Mouse (Mus musculus): ENCODE results near the gene Fabp3. TPM values are rescaled to one million over a fixed set of nuclear protein-coding genes. Genes with fewer than 3 reads are reported as not detected.

The Fabp3 gene
- polyA plus RNA-seq, 1 experiment from 2014 or later = 37.2 TPM

- Histone ChIP-seq H3K4me2 (no peak overlapping the region), H3K27me3 (no peaks in the 10 kb centered on the region), H3K36me3 (peaks cover 42% of the 10 kb centered on the region), H3K4me3 (no peak overlapping the region), H3K9ac (no peak overlapping the region), H3K27ac (no peak overlapping the region), H3K9me3 (no peaks in the 10 kb centered on the region), H3K4me1 (no peaks in the 10 kb centered on the region)
- no peak for ATAC-seq (ENCODE audit: insufficient number of reproducible peaks, low FRiP score, low TSS enrichment, low read depth)
- 23% methylated on average over 4 of the region's 4 CpGs for WGBS
Measured at GRCm38 (mm10) chr4:130341691-130342090, 33.3 kb downstream of the Fabp3 start.

- no peaks in the 10 kb centered on the region for H3K9me3 ChIP-seq
- H3K9ac ChIP-seq = no peak overlapping the region
- H3K36me3 ChIP-seq = peaks cover 80% of the 10 kb centered on the region
- no peaks in the 10 kb centered on the region for H3K4me1 ChIP-seq
- H3K27me3 ChIP-seq = no peaks in the 10 kb centered on the region
- no peak overlapping the region for H3K4me3 ChIP-seq
- no peak overlapping the region for H3K4me2 ChIP-seq
- ATAC-seq (ENCODE audit: insufficient number of reproducible peaks, low FRiP score, low TSS enrichment, low read depth) = no peak
- H3K27ac ChIP-seq = no peak overlapping the region
- 93% methylated on average over 6 of the region's 6 CpGs for WGBS
Measured at GRCm38 (mm10) chr4:130349666-130350065, 41.3 kb downstream of the Fabp3 start.

- Histone ChIP-seq H3K9me3 (no peaks in the 10 kb centered on the region), H3K27ac (no peak overlapping the region), H3K4me3 (no peak overlapping the region), H3K4me2 (no peak overlapping the region), H3K27me3 (no peaks in the 10 kb centered on the region), H3K9ac (no peak overlapping the region), H3K36me3 (peaks cover 76% of the 10 kb centered on the region), H3K4me1 (no peaks in the 10 kb centered on the region)
- 84% methylated on average over 16 of the region's 16 CpGs for WGBS
- ATAC-seq (ENCODE audit: insufficient number of reproducible peaks, low FRiP score, low TSS enrichment, low read depth) = no peak
Measured at GRCm38 (mm10) chr4:130350690-130351422, 42.5 kb downstream of the Fabp3 start.

DNA sequence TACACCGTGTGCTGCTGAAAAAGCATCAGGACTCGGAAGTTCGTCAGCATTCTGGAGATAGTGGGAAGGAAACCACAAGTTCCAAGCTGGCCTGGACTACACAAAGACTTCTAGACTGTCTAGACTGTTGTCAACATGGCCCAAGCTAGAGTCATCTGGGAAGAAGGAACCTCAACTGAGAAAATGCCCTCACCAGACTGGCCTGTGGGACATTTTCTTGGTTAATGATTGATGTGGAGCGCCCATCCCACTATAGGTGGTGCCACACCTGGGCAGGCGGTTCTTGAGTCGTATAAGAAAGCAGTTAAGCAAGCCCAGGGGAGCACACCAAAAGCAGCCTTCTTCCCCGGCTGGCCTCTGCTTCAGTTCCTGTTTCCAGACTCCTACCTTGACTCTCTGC lies 44.2 kb downstream of the Fabp3 start:
- 84% methylated on average over 7 of the region's 7 CpGs for WGBS
- peaks cover 76% of the 10 kb centered on the region for H3K36me3 ChIP-seq

GRCm38 (mm10) chr4:130357946-130358345 lies 49.6 kb downstream of the Fabp3 start:
- Histone ChIP-seq H3K4me2 (no peak overlapping the region), H3K4me1 (peaks cover 22% of the 10 kb centered on the region), H3K27me3 (no peaks in the 10 kb centered on the region), H3K9me3 (no peaks in the 10 kb centered on the region), H3K9ac (no peak overlapping the region), H3K27ac (no peak overlapping the region), H3K36me3 (peaks cover 37% of the 10 kb centered on the region), H3K4me3 (no peak overlapping the region)
- ATAC-seq (ENCODE audit: insufficient number of reproducible peaks, low FRiP score, low TSS enrichment, low read depth) = no peak

More for the DNA sequence above, 44.2 kb downstream of the Fabp3 start:
- H3K27ac ChIP-seq = no peak overlapping the region
- H3K27me3 ChIP-seq = no peaks in the 10 kb centered on the region
- H3K9me3 ChIP-seq = no peaks in the 10 kb centered on the region
- no peak overlapping the region for H3K4me3 ChIP-seq
- no peak overlapping the region for H3K4me2 ChIP-seq
- no peaks in the 10 kb centered on the region for H3K4me1 ChIP-seq
- no peak overlapping the region for H3K9ac ChIP-seq
- no peak for ATAC-seq (ENCODE audit: insufficient number of reproducible peaks, low FRiP score, low TSS enrichment, low read depth)

- WGBS = under 1% methylated on average over 49 of the region's 49 CpGs
- Histone ChIP-seq H3K4me3 (peak within 1 kb of the TSS; percentile 98), H3K9me3 (no peaks in the 10 kb centered on the region), H3K4me1 (peaks cover 22% of the 10 kb centered on the region), H3K36me3 (peaks cover 37% of the 10 kb centered on the region), H3K27ac (peak within 1 kb of the TSS; percentile 87), H3K27me3 (no peaks in the 10 kb centered on the region), H3K4me2 (peak within 1 kb of the TSS; percentile 78), H3K9ac (peak within 1 kb of the TSS; percentile 95)
- peak; percentile 99 for ATAC-seq (ENCODE audit: insufficient number of reproducible peaks, low FRiP score, low TSS enrichment, low read depth)
Measured at GRCm38 (mm10) chr4:130359486-130360237, 51.3 kb downstream of the Fabp3 start, which contains the start of the genes Zcchc17 and Snrnp40. TSS of gene Zcchc17 (minus strand) at chr4:130359943. TSS of gene Snrnp40 (plus strand) at chr4:130360132.

- peaks cover 22% of the 10 kb centered on the region for H3K4me1 ChIP-seq
- peaks cover 39% of the 10 kb centered on the region for H3K36me3 ChIP-seq
- ATAC-seq (ENCODE audit: insufficient number of reproducible peaks, low FRiP score, low TSS enrichment, low read depth) = peak; percentile 11; the same call in 1 of the 2 replicates
- WGBS = 0% methylated on average over 19 of the region's 19 CpGs
- peak overlapping the region; percentile 58 for H3K4me2 ChIP-seq
- no peaks in the 10 kb centered on the region for H3K9me3 ChIP-seq
- peak overlapping the region; percentile 98 for H3K4me3 ChIP-seq
- peak overlapping the region; percentile 95 for H3K9ac ChIP-seq
- no peaks in the 10 kb centered on the region for H3K27me3 ChIP-seq
- H3K27ac ChIP-seq = peak overlapping the region; percentile 82
Measured at GRCm38 (mm10) chr4:130360238-130360590, 51.8 kb downstream of the Fabp3 start.

Other genes starting within 250 kb of the Fabp3 start
- gene Pef1, start 206.0 kb upstream of the Fabp3 start, polyA plus RNA-seq (2015; fragmentation: Nextera tagmentation; extraction: Ambion mirVana) = 68.1 and 75.1 TPM in 2 replicates
- 0.10 and 0.12 TPM in 2 replicates for gene Hcrtr1, start 169.2 kb upstream of the Fabp3 start, polyA plus RNA-seq (2015; fragmentation: Nextera tagmentation; extraction: Ambion mirVana)
- gene Tinagl1, start 133.5 kb upstream of the Fabp3 start, polyA plus RNA-seq (2015; fragmentation: Nextera tagmentation; extraction: Ambion mirVana) = 31.0 and 32.6 TPM in 2 replicates
- gene Gm853, start 86.2 kb upstream of the Fabp3 start, polyA plus RNA-seq (2015; fragmentation: Nextera tagmentation; extraction: Ambion mirVana) = not detected in 2 replicates
- 132 and 136 TPM in 2 replicates for gene Serinc2, start 29.4 kb upstream of the Fabp3 start, polyA plus RNA-seq (2015; fragmentation: Nextera tagmentation; extraction: Ambion mirVana)
- not detected in 2 replicates for gene Gm10570, start 79 bp downstream of the Fabp3 start, polyA plus RNA-seq (2015; fragmentation: Nextera tagmentation; extraction: Ambion mirVana)
- gene Zcchc17, start 51.3 kb downstream of the Fabp3 start, polyA plus RNA-seq (2015; fragmentation: Nextera tagmentation; extraction: Ambion mirVana) = 66.0 and 74.8 TPM in 2 replicates
- gene Snrnp40, start 51.5 kb downstream of the Fabp3 start, polyA plus RNA-seq (2015; fragmentation: Nextera tagmentation; extraction: Ambion mirVana) = 123 and 129 TPM in 2 replicates

Data from limb, embryonic 15.5 days (tissue).